In genomic region chr3:129730426-129730825, GRCm38 (mm10) we compare ENCODE assay signal across 9 mouse cellular contexts. TPM values are rescaled to one million over a fixed set of nuclear protein-coding genes. Genes with fewer than 3 reads are reported as not detected.
DNase-seq lines count a peak whose midpoint lies in the region; ATAC-seq and TF ChIP-seq lines count a peak whose summit lies in the region.
"Had no signal": no experiment of that assay in that cellular context is flagged by ENCODE, and none has a peak within 500 bp of the region (broad histone marks: within the 10 kb centered on the region; RNA-seq: fewer than 3 reads in every experiment).

No protein-coding gene starts in this region.

- POLR2A ChIA-PET in Patski (lab: Charles Lee), result no interaction called here

- H3K36me3 ChIP-seq in heart, postnatal 0 days (replicated peaks; ENCODE audit: control insufficient read depth, insufficient read depth, low read length), result no peaks in the 10 kb centered on the region
- H3K36me3 ChIP-seq in lung, postnatal 0 days (ENCODE audit: insufficient read depth, low read length), result no peaks in the 10 kb centered on the region

- H3K9ac ChIP-seq in heart, postnatal 0 days (replicated peaks; ENCODE audit: low read depth, low read length), result no peak overlapping the region
- no peak overlapping the region for H3K9ac ChIP-seq in lung, postnatal 0 days (replicated peaks; ENCODE audit: low read depth)

- in situ Hi-C loops in Patski (cut with MboI; ENCODE audit: low pct_unique_long_range_greater_than_20kb), result no loop called here

- CTCF ChIA-PET in Patski (lab: Charles Lee), result interaction anchor here (0.7 to 1.7 kb wide), 7 partner anchors 8 to 134 kb away, joined by 3 to 7 read pairs (median 4); no protein-coding TSS in a partner anchor

- peak; percentile 39 for TF ChIP-seq CTCF in heart, postnatal 0 days (IDR thresholded peaks at IDR 0.05; ENCODE audit: low read depth)
- TF ChIP-seq CTCF in Patski (IDR thresholded peaks at IDR 0.05), result peak; percentile 83
- TF ChIP-seq CTCF in lung, postnatal 0 days (IDR thresholded peaks at IDR 0.05), result peak; percentile 61

- H3K27ac ChIP-seq in heart, postnatal 0 days (ENCODE audit: low read depth), result no peak overlapping the region
- no peak overlapping the region for H3K27ac ChIP-seq in lung, postnatal 0 days (ENCODE audit: low read length)

- no peak for TF ChIP-seq EP300 in heart, postnatal 0 days (IDR thresholded peaks at IDR 0.05; ENCODE audit: low read depth)
- no peak for TF ChIP-seq EP300 in lung, postnatal 0 days (IDR thresholded peaks at IDR 0.05)

- H3K4me2 ChIP-seq in heart, postnatal 0 days (ENCODE audit: low read depth, low read length), result no peak overlapping the region
- H3K4me2 ChIP-seq in lung, postnatal 0 days (replicated peaks; ENCODE audit: low read depth, low read length), result no peak overlapping the region

- no peak overlapping the region for H3K4me3 ChIP-seq in heart, postnatal 0 days (ENCODE audit: low read depth, low read length)
- no peak overlapping the region for H3K4me3 ChIP-seq in lung, postnatal 0 days (ENCODE audit: low read depth, low read length)
- H3K4me3 ChIP-seq: myocyte had no signal

- no peak for DNase-seq in heart, postnatal 0 days (ENCODE audit: low spot score)
- no peak for DNase-seq in heart, adult 9 months (ENCODE audit: low spot score in 2 of 2)
- DNase-seq in 416B (ENCODE audit: low read depth), result peak; percentile 57
- no peak for DNase-seq in Patski (ENCODE audit: low read depth, low spot score)
- DNase-seq in lung, postnatal 0 days (ENCODE audit: low spot score), result peak; percentile 24
- no peak for DNase-seq in adipocyte (ENCODE audit: low spot score)
- no peak for DNase-seq in left cerebral cortex, postnatal 25 days (ENCODE audit: low spot score in 2 of 2)
- no peak for DNase-seq in urinary bladder, postnatal 25 days (ENCODE audit: low spot score)

- no peaks in the 10 kb centered on the region for H3K4me1 ChIP-seq in heart, postnatal 0 days (ENCODE audit: control insufficient read depth, insufficient read depth)
- H3K4me1 ChIP-seq in lung, postnatal 0 days (ENCODE audit: insufficient read depth, low read depth, low read length), result no peaks in the 10 kb centered on the region

- H3K27me3 ChIP-seq in heart, postnatal 0 days (ENCODE audit: control insufficient read depth, insufficient read depth, low read length), result no peaks in the 10 kb centered on the region
- H3K27me3 ChIP-seq in Patski, result no peaks in the 10 kb centered on the region
- H3K27me3 ChIP-seq in lung, postnatal 0 days (replicated peaks; ENCODE audit: insufficient read depth, low read length), result no peaks in the 10 kb centered on the region

- intact Hi-C loops in left cerebral cortex, postnatal 25 days (cut with DNase I), result no loop called here

- 26% methylated on average over 8 of the region's 8 CpGs for WGBS in heart, postnatal 0 days
- 21% methylated on average over 8 of the region's 8 CpGs for WGBS in lung, postnatal 0 days

- no peak for ATAC-seq in heart, postnatal 0 days (ENCODE audit: insufficient read depth, low read depth)
- ATAC-seq in Patski, result peak; percentile 82
- no peak for ATAC-seq in lung, postnatal 0 days

- H3K9me3 ChIP-seq in heart, postnatal 0 days (replicated peaks; ENCODE audit: control insufficient read depth, low read length), result no peaks in the 10 kb centered on the region
- no peaks in the 10 kb centered on the region for H3K9me3 ChIP-seq in lung, postnatal 0 days (ENCODE audit: low read length)

RNA-seq across cellular contexts. Expression of gene Egf, which starts 24.7 kb away (rescaled TPM):
- total RNA-seq in heart, postnatal 0 days (2014; rRNA removed; ENCODE audit: low replicate concordance), result 2.6 and 12.4 TPM in 2 replicates
- polyA plus RNA-seq in heart, postnatal 0 days (2015; fragmentation: Nextera tagmentation; extraction: Ambion mirVana), result 1.9 and 2.4 TPM in 2 replicates
- polyA plus RNA-seq in Patski (2021), result 1.2 TPM
- 0.54 and 0.67 TPM in 2 replicates for polyA plus RNA-seq in lung, postnatal 0 days (2015; fragmentation: Nextera tagmentation; extraction: Ambion mirVana)
- 1 to 10 TPM; 1.2 to 2.0 TPM for total RNA-seq in left cerebral cortex, postnatal 25 days (2021)

Comparison
In these comparisons a context has a peak if more than half of its experiments do, and no peak if none do; other contexts are left out.
1. DNase-seq: peak in 416B (single experiment) and lung, postnatal 0 days (single experiment); none in heart, postnatal 0 days (single experiment), heart, adult 9 months (0 of 2), Patski (single experiment), adipocyte (single experiment), left cerebral cortex, postnatal 25 days (0 of 2) and urinary bladder, postnatal 25 days (single experiment).
2. Peak in every context shown above with its lines, with median percentiles within 50 percentile points of each other: CTCF ChIP-seq.